Mouse (Mus musculus) spleen, postnatal 36 days (tissue): ENCODE data around the gene Nckap5.

Source experiments
- DNase-seq, 2 experiments: peaks; one replicate each; pipeline ENCODE4 v3.0.0; 2022; ENCODE audit warnings: low spot score in 2 of 2, mixed read lengths in 1 of 2

Gene Nckap5

DNA sequence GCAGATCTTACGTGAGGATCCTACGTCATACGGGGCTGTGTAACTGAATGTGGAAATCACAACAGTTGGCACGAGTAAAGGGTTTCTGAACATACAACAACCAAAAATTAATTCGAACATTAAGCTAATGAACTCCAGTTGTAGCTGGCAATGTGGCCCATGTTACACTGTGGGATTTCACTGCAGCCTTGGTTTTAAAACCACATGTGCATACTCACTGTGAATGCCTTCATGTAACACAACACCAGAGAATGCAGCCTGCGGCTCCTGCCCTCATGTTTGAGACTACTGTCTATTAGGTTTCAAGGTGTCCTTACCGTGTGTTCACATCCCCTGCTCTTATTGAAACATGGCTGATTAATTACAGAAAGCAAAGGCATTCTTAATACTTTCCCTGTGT is 269.7 kb downstream of the Nckap5 start:
- no peak for DNase-seq

DNA sequence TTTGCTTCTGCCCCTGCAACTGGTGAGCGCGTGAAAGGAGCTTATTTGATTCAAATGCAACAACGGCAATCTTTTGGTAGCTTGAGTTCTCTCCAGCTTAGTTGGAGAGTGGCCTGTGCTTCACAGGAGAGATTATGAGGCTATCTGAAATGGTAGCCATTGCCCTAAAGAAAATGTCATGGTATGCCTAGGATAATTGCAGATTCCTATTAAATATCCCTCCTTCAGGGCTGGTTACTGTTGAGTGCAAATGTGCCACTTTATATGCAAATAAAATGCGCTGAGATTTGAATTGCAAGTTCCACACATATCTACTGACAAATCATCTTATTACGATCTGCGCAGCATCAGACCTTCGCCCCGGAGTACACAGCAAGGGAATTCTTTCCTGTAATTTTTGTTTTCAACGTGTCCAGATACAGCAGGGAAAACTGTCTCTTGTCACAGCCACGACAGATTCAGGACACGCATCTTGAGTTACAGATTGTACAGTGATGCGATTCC is 272.8 kb downstream of the Nckap5 start:
- DNase-seq = no peak

DNA sequence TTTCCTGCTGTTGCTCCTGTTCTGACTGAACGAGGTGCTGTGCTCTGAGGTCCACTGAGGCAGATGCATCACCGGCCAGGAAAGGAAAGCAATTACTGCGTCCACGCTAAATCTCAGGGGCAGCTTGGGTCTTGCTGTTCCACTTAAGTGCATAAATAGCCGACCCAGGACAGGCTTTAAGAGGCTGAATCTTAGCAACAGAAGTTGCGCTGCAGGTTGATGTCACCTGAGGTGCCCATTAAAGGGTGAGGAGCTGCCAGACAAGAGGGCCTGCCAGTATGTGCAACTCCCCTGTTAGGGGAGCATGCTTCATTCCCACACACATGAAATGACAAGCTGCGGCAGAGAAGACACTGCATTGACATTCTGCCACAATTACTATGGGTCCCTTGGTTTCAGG is 282.6 kb downstream of the Nckap5 start:
- DNase-seq = no peak

DNA sequence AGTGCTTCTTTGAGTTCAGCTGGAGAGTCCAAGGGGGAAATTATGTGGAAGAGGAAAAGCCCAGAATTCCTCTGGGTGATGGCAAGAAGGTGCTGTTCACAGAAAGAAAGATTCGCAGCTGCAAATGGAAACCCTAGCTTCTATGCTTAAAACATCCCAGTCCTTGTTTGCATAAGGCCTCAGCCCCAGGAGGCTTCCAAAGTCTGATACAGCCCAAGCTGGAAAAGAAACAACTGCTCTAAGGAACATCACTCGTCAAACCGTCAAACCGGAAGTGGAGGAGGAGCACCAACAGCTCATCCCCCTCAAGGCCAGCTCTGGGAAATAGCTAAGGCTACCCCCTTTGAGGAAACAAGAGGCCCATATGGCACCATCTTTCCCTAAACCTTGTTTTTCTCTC is 286.1 kb downstream of the Nckap5 start:
- DNase-seq = no peak

DNA sequence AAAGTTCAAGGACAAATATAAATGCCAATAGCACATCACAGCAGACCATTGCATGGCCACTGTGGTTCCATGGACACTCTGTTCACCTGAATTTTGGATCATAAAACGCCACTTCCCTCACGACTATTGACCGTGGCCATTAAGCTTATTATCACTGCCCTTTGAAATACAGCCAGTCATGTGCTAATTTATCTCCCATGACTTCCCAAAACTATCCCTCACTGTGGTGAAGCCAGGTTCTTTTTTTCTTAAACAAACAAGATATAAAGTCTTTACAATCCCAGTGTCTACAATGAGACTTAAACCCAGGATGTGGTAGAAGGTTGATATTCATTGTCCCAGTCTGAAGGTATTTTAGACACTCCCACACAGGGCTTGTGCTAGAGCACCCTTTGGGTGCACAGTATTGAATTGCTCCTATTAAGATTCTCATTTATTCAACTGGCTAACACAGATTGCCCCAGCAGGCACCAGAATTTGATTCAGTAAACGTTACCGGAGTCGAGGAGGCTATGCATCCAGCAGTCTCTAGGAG is 293.3 kb downstream of the Nckap5 start:
- DNase-seq = no peak

DNA sequence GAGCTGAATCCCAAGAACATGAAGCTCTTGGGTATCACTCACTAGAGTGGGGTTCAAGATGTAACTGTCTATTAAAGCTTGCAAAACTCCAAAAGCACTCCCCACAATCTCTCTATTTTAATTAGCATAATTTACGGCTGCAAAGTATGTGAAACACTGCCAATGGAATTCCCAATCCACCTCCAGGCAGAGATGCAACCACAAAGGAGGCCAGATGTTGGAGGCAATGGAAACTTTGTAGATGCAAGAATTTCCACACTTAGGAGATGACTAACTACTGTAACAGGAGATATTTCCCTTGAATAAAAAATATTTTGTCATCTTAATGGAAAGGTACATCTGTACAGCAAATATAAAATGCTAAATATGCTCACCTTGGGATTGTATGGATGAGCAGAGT is 295.1 kb downstream of the Nckap5 start:
- DNase-seq = no peak

DNA sequence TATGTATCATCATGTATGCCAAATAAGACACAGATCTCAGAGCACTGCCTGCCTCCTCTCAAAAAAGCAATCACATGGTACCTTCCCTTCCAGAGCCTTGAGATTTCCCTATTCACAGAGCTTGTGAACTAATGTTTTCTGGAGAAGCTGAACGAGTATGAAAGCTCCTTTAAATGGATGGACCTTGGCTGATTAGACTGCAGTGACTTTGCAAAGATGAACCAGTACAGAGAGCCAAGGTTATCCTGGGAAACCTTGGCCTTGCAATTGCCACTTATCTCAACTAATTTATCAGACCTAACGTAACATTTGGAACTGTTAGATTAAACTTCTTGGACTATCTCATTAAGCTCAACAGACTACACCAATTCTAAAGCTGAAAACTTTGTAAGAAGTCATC is 296.6 kb downstream of the Nckap5 start:
- no peak for DNase-seq

DNA sequence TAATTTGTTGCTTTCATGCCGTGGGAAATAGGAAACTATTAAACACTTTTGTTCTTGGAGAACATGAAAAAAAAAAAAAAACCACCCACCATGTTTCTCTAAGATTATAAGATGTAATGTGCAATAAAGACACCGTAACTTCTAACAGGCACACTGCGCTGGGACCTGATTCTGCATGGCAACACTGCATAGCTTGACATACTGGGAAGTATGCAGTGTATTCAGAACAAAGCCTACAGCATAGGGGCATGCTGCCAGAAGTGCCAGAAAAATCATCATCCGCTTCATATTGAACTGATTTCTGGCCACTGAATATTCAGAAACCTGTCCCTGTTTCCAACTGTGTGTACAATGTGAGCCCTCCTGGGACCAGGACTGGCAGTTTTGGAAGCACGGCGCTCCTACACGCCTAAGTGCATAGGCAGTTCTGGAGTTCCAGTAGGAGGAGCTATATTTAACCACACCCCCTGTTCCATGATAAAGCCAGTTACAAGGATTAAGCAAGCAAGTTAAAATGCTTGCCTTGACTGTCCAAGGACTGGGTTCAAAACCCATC is 302.5 kb downstream of the Nckap5 start:
- no peak for DNase-seq

DNA sequence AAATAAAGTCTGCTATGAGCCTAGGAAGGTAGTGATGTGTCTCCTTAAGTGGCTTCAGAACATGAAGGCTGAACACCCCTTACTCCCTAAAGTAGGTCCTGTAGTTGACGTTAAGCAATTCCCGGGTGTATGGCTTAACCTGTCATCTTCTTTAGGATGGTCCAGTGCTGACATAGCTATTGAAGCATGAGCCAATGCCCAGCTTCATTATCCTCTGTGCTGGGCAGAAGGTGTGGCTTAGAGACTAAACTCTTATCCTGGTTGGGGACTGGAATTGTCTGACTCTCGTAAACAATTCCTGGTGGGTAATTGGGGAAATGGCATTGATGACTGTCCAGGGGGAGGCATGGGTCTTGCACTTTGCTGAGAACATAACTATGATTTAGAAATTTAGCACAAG is 312.5 kb downstream of the Nckap5 start:
- no peak for DNase-seq

DNA sequence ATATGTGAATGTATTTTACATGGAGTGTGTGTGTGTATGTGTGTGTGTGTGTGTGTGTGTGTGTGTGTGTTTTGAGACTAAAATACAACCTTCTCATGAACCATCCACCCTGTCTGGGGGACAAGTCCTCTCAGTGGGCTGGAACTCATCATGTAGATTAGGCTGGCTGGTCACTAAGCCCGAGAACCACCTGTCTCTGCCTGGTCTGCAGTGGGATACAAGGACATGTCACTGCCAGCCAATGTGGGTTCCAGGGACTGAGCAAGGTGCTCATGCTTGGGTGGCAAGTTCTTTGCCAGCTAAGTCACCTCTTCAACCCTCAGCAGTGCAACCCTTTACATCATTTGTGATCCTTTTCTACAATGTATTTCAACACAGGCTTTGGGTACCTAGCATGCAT is 313.2 kb downstream of the Nckap5 start:
- DNase-seq = no peak

DNA sequence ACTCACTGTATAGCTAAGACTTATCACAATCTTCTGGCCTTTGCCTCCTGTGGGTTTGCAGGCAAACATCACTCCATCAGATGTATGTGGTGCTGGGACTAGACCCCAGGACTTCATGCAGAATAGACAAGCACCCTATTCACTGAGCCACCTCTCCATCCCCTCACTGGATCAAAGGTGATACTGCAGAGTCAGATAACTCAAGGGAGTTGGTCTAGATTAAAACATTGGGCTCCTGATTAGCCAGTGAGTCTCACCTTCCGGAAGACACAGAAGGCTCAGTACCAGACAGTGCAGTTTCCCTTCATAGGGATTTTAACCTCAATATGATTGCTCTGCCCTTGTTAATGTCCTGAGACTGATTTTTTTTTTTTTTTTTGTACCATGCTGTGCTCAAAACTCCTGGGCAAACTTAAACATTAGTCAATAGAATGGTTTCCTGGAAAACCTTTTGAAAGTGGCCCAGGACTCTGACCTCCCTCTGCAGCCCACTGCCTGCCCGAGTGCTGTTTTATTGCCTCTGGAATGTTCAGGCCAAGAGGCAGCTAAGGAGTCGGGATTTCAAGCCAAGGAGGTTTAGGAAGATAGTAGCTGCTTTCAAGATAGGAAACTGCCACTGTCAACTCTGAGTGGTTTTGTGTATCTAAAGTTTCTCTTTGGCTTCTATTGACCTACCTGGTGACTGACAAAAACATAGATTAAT is 315.4 kb downstream of the Nckap5 start:
- no peak for DNase-seq

DNA sequence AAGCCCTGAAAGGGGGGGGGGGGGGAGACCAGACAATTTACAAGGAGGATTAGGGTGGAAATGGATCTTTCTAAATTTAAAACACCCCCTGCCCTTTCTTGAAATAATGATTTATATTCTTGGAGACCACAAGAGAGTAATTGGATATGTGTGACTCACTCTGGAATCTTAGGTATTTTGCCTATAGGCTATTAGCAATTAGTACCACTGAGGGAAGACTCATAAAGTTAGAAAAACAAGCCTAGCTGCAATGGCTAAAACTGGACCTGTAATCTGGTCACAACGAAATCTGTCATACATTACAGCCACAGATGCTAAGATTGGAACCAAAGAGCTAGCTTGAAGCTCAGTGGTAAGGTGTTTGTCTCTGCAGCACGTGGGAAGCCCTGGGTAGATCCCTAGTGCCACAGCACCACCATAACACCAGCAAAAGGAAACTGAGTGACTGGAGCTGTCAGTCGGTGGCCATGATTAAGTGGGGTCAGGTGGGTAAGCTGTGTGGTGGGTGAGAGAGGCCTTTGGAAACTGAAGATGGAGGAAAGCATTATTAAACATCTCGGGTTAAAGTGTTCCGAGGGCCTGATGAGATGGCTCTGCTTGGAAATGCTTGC is 318.7 kb downstream of the Nckap5 start:
- DNase-seq = no peak

DNA sequence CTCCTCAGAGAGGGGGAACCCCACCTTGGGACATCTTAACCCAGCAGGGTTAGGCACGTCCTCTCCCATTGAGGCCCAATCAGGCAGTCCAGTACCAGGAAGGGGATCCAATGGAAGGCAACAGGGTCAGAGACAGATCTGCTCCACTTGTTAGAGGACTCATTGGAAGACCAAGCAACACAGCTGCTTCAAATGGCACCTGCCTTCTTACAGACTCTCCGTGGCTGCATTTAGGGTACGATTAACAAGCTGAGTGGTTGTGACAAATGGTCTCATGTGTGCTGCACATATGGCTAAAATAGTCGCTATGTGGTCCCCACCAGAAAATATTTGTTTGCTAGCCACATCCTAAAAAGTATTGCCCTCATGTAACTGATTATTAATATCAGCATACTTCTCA is 325.9 kb downstream of the Nckap5 start:
- no peak for DNase-seq

DNA sequence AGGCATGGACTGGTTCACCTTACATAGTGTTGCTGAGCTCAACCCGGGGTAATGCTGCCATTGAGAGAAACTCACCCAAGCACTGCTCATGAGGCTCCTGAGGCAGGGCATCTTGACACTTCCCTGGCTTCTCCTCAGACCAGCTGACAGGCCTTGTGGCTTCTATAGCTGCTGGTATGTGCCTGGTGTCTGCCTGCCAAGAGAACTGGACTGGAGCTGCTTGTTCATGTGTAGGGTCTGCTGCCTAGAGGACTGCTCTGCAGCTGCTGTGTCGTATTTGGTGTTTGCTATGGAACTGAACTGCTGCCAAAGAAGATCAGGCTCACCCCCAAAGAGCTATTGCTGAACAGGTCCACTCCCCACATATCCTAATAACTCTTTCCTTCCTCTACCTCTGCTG is 327.9 kb downstream of the Nckap5 start:
- DNase-seq = no peak

DNA sequence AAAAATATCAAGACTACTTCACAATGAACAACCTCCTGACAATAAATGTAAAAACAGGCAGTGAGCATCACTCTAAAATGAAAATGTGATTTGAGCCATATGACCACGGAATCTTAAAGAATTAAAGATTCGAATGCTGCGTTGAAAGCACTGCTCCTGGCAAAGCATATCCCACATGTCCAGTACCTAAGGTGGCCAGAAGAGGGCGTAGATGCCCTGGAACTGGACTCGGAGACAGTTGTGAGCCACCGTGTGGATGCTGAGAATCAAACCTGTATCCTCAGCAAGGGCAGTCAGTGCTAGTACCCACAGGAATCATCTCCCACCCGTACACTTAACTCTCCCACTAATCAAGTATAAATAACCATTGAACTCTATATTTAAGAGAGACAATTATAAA is 333.9 kb downstream of the Nckap5 start:
- DNase-seq = no peak

DNA sequence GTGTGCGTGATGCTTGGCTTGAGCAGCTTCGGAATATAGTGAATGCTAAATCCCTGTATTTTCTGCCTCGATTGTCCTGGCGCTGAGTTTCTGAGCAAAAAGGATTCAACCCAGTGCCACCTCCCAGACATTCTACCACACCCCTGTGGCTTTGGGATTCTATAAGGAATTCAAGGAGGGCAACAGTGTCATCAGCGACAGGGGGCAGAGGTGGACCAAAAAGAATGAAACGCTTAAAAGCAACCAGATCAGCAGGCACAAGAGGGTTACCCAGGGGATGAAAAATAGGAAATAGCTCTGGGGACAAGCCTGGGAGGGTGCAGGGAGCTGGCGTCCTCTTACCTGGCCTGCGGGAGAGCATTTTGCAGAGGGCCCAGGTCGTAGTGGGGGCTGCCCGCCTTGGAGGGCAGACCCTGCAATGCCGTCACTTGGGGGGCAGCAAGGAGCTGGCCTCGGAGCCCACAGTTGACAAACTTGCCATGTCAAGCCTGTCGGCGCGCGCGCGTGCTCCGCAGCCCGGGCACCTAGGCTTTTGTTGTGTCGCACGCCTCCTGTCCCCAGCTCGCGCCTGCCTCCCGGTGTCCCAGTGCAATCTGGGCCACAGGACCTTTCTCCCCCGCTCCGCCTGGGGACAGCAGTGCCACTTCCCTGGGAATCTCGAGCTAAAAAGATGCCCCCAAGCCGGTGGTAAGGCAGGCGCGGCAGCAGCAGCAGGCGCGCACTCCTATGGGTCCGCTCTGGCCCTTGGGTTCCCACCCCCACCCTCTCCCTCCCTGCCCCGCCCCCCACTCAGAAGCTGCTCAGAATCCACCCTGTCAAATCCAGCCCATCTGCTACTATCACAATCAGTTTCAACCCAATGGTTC is 338.2 kb downstream of the Nckap5 start:
- DNase-seq = no peak

DNA sequence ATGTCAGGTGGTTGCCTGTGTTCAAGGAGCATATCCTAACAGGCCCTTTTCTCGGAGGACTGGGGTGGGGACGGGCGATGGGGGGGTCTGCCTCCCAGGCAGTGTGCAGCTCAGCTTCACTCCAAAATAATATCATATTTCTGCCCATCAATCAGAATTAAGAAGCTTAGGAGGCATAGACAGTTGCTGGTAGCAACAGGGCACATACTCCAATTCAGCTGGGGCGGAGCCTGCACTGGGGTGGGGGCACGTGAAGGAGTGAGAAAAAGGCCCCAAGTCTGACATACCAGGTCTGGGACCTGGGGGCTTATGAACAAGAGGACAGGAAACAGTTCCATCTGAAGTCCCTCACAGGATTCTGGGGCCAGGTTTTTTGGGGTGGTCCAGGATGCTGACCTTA is 339.2 kb downstream of the Nckap5 start:
- no peak for DNase-seq

DNA sequence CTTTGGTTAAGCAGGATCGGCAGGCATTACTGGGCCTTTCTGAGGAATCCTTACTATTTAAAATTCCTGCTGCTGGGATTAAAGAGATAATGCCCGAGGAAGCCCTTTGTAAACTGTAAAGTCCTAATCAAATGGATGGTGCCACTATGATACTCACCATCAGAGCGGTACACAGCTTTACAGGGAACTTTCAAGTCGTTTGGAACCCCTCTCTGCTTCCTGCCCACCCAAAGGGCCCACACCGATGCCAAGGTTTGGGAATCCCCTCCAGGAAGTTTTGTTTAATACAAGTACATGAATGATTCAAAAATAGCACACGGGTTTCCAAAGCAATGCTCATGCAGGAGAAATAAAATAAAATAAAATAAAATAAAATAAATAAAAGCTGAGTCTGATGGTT is 340.3 kb downstream of the Nckap5 start:
- DNase-seq = no peak

DNA sequence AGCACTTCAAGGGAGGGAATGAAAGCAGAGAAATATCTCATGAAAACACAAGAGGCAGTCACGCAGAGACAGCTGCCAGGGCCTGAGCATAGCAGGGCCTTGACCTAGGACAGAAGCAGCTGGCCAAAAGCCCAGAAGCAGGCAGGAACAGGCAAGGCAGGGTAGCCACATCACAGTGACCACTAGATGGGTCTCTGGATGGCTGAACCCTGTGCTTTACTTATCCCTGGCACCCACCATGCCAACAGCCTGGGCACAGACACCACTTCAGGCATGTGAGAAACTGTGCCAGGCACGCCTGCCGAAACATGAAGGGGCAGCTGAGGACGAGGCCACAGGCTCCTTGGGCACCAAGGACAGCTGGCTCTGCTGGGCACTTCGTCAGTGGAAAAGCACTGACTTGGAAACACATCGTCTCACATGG is 345.9 kb downstream of the Nckap5 start:
- peak in 1 of 2 experiments; percentile 8 for DNase-seq

DNA sequence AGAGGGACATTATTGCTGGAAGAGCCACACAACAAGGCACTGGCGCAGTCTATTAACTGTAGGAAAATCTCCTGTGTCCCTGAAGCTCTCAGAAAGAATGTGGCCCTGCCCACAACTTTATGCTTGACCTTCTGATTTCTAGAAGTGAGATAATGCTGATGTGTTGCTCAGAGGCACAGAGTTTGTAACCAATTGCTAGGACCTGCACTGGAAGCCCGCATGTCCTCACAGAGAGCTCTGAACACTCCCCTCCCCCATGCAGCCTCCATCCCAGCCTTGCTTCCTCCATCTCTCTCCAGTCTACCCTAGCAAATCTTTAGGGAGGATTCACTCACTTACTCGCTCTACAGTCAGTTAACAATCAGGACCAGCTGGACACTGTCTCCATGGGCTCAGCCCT is 346.9 kb downstream of the Nckap5 start:
- DNase-seq = no peak

DNA sequence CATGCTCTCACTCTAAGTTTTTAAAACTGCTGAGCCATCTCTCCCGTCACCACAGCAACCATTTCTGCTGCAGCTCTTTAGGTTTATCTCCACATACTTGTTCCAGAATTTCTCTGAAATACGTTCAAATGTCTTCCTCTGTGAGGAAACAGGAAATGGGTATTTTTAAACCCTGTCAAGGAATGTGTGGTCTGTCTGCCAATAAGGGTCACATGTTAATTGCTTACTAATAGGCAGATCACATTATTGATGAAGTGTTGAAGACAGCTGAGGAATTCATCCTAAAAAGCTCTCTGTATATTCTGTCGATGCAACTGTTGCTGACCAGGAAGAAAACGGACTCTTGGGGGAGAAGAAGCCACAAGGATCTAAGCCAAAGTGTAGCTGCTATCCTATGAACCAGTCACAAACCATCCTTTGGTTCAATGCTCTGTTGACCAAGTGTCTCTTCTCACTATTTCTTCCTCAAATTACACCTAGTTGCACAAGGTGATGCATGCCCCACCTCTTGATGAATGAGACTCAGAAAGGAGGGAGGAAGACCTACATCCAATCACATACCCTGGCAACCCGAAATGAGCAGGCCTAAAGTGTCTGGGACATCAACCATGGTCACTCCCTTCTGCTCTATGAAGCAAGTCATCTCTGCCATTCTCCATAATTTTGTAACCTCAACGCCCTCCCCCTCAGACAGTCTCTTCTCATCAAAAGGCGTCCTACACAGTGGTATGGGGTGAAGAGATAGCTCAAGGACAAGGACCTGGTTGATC is 349.0 kb downstream of the Nckap5 start:
- DNase-seq = no peak
